Mouse (Mus musculus): ENCODE data around the gene Scfd1. TPM values are rescaled to one million over a fixed set of nuclear protein-coding genes. Genes with fewer than 3 reads are reported as not detected.

Gene Scfd1
- polyA plus RNA-seq, 1 experiment: 5.5 TPM

DNA sequence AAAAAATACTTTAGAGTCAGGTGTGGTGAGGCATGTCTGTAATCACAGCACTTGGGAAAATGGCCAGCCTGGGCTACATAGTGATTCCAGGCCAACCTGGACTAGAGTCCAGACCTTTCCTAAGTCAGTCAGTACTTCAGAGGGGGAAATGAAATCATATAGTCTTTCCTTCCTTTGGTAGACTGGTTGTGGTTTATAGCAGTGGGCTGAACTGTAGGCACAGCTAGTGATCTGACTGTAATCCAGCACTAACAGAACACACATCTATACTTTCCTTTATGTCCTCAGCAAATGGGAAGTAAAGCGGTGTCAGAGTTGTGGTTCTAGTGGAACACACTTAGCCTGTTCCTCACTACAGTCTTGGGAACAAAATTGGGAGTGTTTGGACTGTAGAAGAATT, 14.4 kb upstream of the Scfd1 start:
- Histone ChIP-seq H3K27me3 (ENCODE audit: control insufficient read depth, insufficient read depth, low read length) (no peaks in the 10 kb centered on the region), H3K27ac (ENCODE audit: insufficient read depth, low read depth, low read length) (no peak overlapping the region), H3K4me1 (ENCODE audit: control insufficient read depth, insufficient read depth, insufficient read length, low read length) (no peaks in the 10 kb centered on the region), H3K4me3 (ENCODE audit: low read depth, low read length) (no peak overlapping the region), H3K36me3 (ENCODE audit: control insufficient read depth, insufficient read depth, low read length) (peaks cover 48% of the 10 kb centered on the region)
- no peak for TF ChIP-seq POLR2A (IDR thresholded peaks at IDR 0.05; ENCODE audit: low read depth, low read length)
- no peak for TF ChIP-seq CTCF (IDR thresholded peaks at IDR 0.05; ENCODE audit: extremely low read depth, insufficient read length, insufficient replicate concordance, low read depth, low read length)
- 98% methylated on average over 1 of the region's 1 CpGs for WGBS

DNA sequence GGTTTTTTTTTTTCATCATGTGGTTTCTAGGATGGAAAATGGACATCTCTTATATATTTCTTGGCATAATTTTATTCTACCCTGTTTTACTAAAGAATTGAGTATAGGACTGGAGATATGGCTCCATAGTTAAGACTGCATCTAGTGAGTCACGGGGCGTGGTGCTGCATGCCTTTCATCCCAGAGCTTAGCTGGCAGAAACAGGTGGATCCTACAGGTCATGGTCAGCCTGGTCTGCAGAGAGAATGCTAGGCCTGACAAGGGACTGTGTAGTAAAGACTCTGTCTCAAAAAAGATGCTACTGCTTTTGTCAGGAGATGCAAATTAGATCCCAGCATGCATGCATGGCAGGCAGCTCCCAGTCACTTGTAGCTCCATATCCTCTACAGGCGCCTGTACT, 8.8 kb upstream of the Scfd1 start:
- WGBS: 96% methylated on average over 3 of the region's 3 CpGs
- Histone ChIP-seq H3K27me3 (ENCODE audit: control insufficient read depth, insufficient read depth, low read length) (no peaks in the 10 kb centered on the region), H3K4me1 (ENCODE audit: control insufficient read depth, insufficient read depth, insufficient read length, low read length) (no peaks in the 10 kb centered on the region), H3K36me3 (ENCODE audit: control insufficient read depth, insufficient read depth, low read length) (peaks cover 37% of the 10 kb centered on the region), H3K27ac (ENCODE audit: insufficient read depth, low read depth, low read length) (no peak overlapping the region), H3K4me3 (ENCODE audit: low read depth, low read length) (no peak overlapping the region)
- TF ChIP-seq POLR2A (IDR thresholded peaks at IDR 0.05; ENCODE audit: low read depth, low read length) (no peak), CTCF (IDR thresholded peaks at IDR 0.05; ENCODE audit: extremely low read depth, insufficient read length, insufficient replicate concordance, low read depth, low read length) (no peak)

DNA sequence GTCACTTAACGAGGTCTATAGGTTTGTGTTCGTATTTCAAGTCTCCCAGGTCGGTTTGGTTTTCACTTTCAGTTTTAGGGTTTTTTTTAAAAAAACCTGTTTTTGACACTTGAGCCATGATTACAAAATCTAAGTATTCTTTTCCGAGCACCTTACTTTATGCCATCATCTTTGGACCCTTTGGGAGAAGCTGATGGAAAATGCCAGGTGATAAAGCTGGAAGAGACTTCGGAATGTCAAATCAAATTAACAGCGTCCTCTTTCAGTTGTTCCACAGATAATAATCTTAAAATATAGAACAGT, 529 bp downstream of the Scfd1 start:
- Histone ChIP-seq H3K36me3 (ENCODE audit: control insufficient read depth, insufficient read depth, low read length) (peaks cover 16% of the 10 kb centered on the region), H3K27ac (ENCODE audit: insufficient read depth, low read depth, low read length) (peak overlapping the region; percentile 93)
- TF ChIP-seq POLR2A (IDR thresholded peaks at IDR 0.05; ENCODE audit: low read depth, low read length) (no peak), CTCF (IDR thresholded peaks at IDR 0.05; ENCODE audit: extremely low read depth, insufficient read length, insufficient replicate concordance, low read depth, low read length) (no peak)

DNA sequence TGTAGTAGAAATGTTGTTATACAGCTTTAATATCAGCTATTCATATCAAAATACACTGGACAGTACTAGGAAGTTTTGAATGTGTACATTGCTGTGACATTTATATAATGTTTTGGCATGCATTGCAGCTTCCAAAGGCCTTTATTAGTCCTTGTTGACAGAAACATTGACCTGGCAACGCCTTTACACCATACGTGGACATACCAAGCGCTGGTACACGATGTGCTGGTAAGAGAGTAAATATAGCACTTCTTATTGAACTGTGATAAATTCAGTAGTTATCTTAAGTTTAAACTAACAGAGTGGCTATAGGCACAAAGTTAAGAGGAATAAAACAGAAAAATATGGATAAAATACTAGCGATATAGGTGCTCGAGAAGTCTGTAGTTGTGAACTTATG, 22.6 kb downstream of the Scfd1 start:
- Histone ChIP-seq H3K4me3 (ENCODE audit: low read depth, low read length) (no peak overlapping the region), H3K27me3 (ENCODE audit: control insufficient read depth, insufficient read depth, low read length) (no peaks in the 10 kb centered on the region), H3K4me1 (ENCODE audit: control insufficient read depth, insufficient read depth, insufficient read length, low read length) (no peaks in the 10 kb centered on the region), H3K27ac (ENCODE audit: insufficient read depth, low read depth, low read length) (no peak overlapping the region), H3K36me3 (ENCODE audit: control insufficient read depth, insufficient read depth, low read length) (peaks cover 56% of the 10 kb centered on the region)
- TF ChIP-seq POLR2A (IDR thresholded peaks at IDR 0.05; ENCODE audit: low read depth, low read length) (no peak), CTCF (IDR thresholded peaks at IDR 0.05; ENCODE audit: extremely low read depth, insufficient read length, insufficient replicate concordance, low read depth, low read length) (no peak)
- 77% methylated on average over 6 of the region's 6 CpGs for WGBS

More for the DNA sequence above, 529 bp downstream of the Scfd1 start:
- 5% methylated on average over 6 of the region's 6 CpGs for WGBS
- Histone ChIP-seq H3K4me1 (ENCODE audit: control insufficient read depth, insufficient read depth, insufficient read length, low read length) (peaks cover 2% of the 10 kb centered on the region; the same call in 1 of the 2 replicates), H3K4me3 (ENCODE audit: low read depth, low read length) (peak overlapping the region; percentile 76), H3K27me3 (ENCODE audit: control insufficient read depth, insufficient read depth, low read length) (no peaks in the 10 kb centered on the region)

DNA sequence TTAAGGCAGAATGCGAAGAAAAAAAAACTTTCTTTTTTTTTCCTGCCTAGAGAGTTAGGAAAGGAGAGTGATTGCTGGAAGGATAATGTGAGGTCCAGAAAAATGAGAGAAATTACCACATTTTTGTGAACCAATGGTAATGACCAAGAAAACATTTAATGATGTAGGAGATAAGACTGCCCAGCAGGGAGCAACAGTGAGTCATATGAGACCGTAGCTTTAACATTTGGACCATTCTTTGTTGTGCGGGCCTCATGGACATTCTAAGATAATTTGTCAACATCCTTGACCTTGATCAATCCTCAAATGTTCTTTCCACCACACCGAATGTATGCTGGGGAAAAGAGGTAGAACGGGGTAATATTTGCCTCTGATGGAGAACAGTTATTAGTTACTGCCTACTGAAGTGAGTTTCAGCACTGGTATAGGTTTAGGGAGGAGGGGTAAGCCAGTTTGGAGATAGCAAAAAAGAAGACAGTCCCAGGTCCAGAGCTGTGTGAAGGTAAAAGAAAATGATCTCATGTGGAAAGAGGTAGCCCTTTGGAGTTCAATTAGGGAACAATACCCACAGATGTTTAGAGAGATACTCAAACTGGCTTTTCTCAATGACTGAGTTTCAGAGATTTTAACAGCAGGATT, 24.9 kb downstream of the Scfd1 start:
- Histone ChIP-seq H3K27me3 (ENCODE audit: control insufficient read depth, insufficient read depth, low read length) (no peaks in the 10 kb centered on the region), H3K4me1 (ENCODE audit: control insufficient read depth, insufficient read depth, insufficient read length, low read length) (no peaks in the 10 kb centered on the region), H3K4me3 (ENCODE audit: low read depth, low read length) (no peak overlapping the region), H3K36me3 (ENCODE audit: control insufficient read depth, insufficient read depth, low read length) (peaks cover 48% of the 10 kb centered on the region), H3K27ac (ENCODE audit: insufficient read depth, low read depth, low read length) (no peak overlapping the region)
- WGBS: 70% methylated on average over 5 of the region's 5 CpGs
- no peak for TF ChIP-seq CTCF (IDR thresholded peaks at IDR 0.05; ENCODE audit: extremely low read depth, insufficient read length, insufficient replicate concordance, low read depth, low read length)
- TF ChIP-seq POLR2A (IDR thresholded peaks at IDR 0.05; ENCODE audit: low read depth, low read length): no peak

DNA sequence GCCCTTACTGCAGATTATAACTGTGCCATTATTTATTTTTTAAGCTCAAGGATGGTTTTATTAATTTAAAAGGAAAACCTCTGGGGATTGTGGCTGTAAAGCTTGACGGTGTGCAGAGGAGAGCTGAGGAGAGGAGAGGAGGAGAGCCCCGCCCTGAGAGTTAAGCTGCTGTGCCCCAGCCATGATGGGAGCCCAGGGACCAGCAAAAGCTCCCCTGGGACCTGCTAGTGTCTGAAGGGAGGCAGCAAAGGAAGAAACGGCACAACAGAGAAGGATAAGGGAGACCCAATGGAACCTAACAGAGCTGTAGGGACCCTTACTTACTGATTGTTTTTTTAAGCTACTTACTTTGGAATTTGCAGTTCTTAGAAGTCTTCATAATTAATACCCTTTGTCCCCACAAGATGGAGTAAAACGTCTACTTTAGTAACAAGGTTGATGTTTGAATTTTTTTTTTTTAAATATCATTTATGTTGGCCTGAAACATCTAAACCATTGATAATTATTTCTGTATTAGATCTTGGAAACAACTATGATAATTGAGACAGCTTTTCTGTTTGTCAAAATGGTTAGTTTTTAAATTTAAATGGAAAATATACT, 26.8 kb downstream of the Scfd1 start:
- Histone ChIP-seq H3K36me3 (ENCODE audit: control insufficient read depth, insufficient read depth, low read length) (peaks cover 46% of the 10 kb centered on the region), H3K27ac (ENCODE audit: insufficient read depth, low read depth, low read length) (no peak overlapping the region), H3K27me3 (ENCODE audit: control insufficient read depth, insufficient read depth, low read length) (no peaks in the 10 kb centered on the region), H3K4me1 (ENCODE audit: control insufficient read depth, insufficient read depth, insufficient read length, low read length) (no peaks in the 10 kb centered on the region), H3K4me3 (ENCODE audit: low read depth, low read length) (no peak overlapping the region)
- 62% methylated on average over 4 of the region's 4 CpGs for WGBS
- TF ChIP-seq CTCF (IDR thresholded peaks at IDR 0.05; ENCODE audit: extremely low read depth, insufficient read length, insufficient replicate concordance, low read depth, low read length) (no peak), POLR2A (IDR thresholded peaks at IDR 0.05; ENCODE audit: low read depth, low read length) (no peak)

DNA sequence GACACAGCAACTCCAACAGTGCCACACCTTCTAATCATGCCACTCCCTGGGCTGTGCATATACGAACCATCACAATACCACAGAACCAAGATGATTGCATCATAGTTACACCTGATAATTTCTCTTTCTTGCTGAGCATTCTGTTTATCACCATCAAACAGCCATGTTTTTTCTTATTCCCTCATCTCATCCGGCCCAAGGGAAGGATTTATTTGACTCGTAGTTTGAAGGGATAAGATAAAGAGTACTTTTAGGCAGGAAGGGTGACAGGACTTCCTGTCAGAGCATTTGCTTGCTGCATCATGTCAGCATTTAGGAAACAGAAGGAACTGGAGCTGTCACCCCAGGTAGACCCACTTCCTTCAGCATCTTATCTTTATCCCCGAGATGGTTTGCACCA, 34.1 kb downstream of the Scfd1 start:
- no peaks in the 10 kb centered on the region for H3K27me3 ChIP-seq (ENCODE audit: control insufficient read depth, insufficient read depth, low read length)

More for the DNA sequence above, 34.1 kb downstream of the Scfd1 start:
- TF ChIP-seq POLR2A (IDR thresholded peaks at IDR 0.05; ENCODE audit: low read depth, low read length) (no peak), CTCF (IDR thresholded peaks at IDR 0.05; ENCODE audit: extremely low read depth, insufficient read length, insufficient replicate concordance, low read depth, low read length) (no peak)
- Histone ChIP-seq H3K4me3 (ENCODE audit: low read depth, low read length) (no peak overlapping the region), H3K27ac (ENCODE audit: insufficient read depth, low read depth, low read length) (no peak overlapping the region), H3K4me1 (ENCODE audit: control insufficient read depth, insufficient read depth, insufficient read length, low read length) (no peaks in the 10 kb centered on the region), H3K36me3 (ENCODE audit: control insufficient read depth, insufficient read depth, low read length) (peaks cover 39% of the 10 kb centered on the region)
- 77% methylated on average over 4 of the region's 4 CpGs for WGBS

Measured in small intestine, adult 2 months (tissue).